Mouse (Mus musculus) activated CD4-positive, CD25-positive, alpha-beta regulatory T cell (primary cell): Measurements from ENCODE around the gene Slc25a15. TPM values are rescaled to one million over a fixed set of nuclear protein-coding genes. Genes with fewer than 3 reads are reported as not detected.

Source experiments
- polyA plus RNA-seq, 2 experiments: library from polyadenylated mRNA; unstranded; fragments of 100-300 nt; shearing (Covaris generic); gene quantifications; one replicate each; pipeline ENCODE4 v1.2.1; 2017

The Slc25a15 gene
- polyA plus RNA-seq: 1 to 10 TPM; 5.2 to 6.5 TPM

GRCm38 (mm10) chr8:22398142-22398951 is at the start of gene Slc25a15:
TSS of gene Slc25a15 (minus strand) at chr8:22398597.

GRCm38 (mm10) chr8:22411282-22411702 is 12.9 kb upstream of the Slc25a15 start, which contains the start of gene Mrps31:
TSS of gene Mrps31 (plus strand) at chr8:22411361.

Other genes starting within 250 kb of the Slc25a15 start
- gene Nek3, start 232.2 kb downstream of the Slc25a15 start, polyA plus RNA-seq: 1 to 10 TPM; 3.7 to 5.2 TPM
- gene Ckap2, start 212.8 kb downstream of the Slc25a15 start, polyA plus RNA-seq: 1 to 10 TPM; 7.1 to 8.5 TPM
- 10 to 100 TPM; 38.3 to 46.4 TPM for gene Vps36, start 205.8 kb downstream of the Slc25a15 start, polyA plus RNA-seq
- gene Thsd1, start 171.3 kb downstream of the Slc25a15 start, polyA plus RNA-seq: under 1 TPM; 0.26 to 0.44 TPM
- not detected for gene Tpte, start 115.2 kb downstream of the Slc25a15 start, polyA plus RNA-seq
- gene Mrps31, start 12.8 kb upstream of the Slc25a15 start, polyA plus RNA-seq: 10 to 100 TPM; 27.2 to 28.5 TPM